Mouse (Mus musculus): ENCODE measurements around the gene Aym1.

- no peak for TF ChIP-seq CTCF (conservative IDR thresholded peaks at IDR 0.05; ENCODE audit: insufficient read depth, insufficient read length, low read depth, low read length)
- TF ChIP-seq POLR2A (IDR thresholded peaks at IDR 0.05; ENCODE audit: low read depth, low read length): no peak
Observed at GRCm38 (mm10) chr5:113344635-113345386, 12.3 kb upstream of the Aym1 start.
